Mouse (Mus musculus): ENCODE data around the gene Snx21. TPM values are rescaled to one million over a fixed set of nuclear protein-coding genes. Genes with fewer than 3 reads are reported as not detected.

The Snx21 gene
- polyA plus RNA-seq, 1 experiment from 2014 or later = 12.1 TPM

DNA sequence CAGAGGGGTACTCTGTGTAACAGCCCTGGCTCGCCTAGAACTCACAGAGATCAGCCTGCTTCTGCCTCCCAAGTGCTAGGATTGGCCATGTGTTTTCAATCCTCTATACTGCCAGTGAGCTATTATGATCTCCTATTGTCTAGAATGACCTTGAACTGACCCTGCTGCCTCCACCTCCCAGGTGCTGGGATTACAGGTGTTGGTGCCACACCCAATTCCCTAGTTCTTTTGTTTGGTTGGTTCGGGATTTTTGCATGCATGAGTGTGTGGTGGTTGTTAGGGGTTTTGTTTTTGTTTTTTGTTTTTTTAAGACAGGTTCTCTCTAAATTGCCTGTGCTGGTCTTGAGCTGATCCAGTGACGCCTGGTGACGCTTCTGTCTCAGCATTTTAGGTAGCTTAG is 38.3 kb downstream of the Snx21 start:
- 78% methylated on average over 4 of the region's 4 CpGs for WGBS (ENCODE audit: insufficient replicate concordance)
- no peak for ATAC-seq (ENCODE audit: low read depth)
- no peaks in the 10 kb centered on the region for H3K27me3 ChIP-seq (ENCODE audit: control insufficient read depth, insufficient read depth, low read depth, low read length)
- no peak overlapping the region for H3K9ac ChIP-seq (ENCODE audit: low read depth, low read length)
- H3K4me3 ChIP-seq (ENCODE audit: low read depth, low read length) = no peak overlapping the region
- no peaks in the 10 kb centered on the region for H3K9me3 ChIP-seq (replicated peaks; ENCODE audit: control insufficient read depth, low read length)
- no peak overlapping the region for H3K27ac ChIP-seq (ENCODE audit: low read length)
- peaks cover 18% of the 10 kb centered on the region for H3K4me1 ChIP-seq (ENCODE audit: control insufficient read depth, low read depth, low read length)
- H3K36me3 ChIP-seq (ENCODE audit: control insufficient read depth, insufficient read depth) = peaks cover 22% of the 10 kb centered on the region
- H3K4me2 ChIP-seq (ENCODE audit: low read depth, low read length) = peak overlapping the region; percentile 95; the same call in 1 of the 2 replicates

- no peaks in the 10 kb centered on the region for H3K9me3 ChIP-seq (replicated peaks; ENCODE audit: control insufficient read depth, low read length)
- no peaks in the 10 kb centered on the region for H3K27me3 ChIP-seq (ENCODE audit: control insufficient read depth, insufficient read depth, low read depth, low read length)
- H3K27ac ChIP-seq (ENCODE audit: low read length) = no peak overlapping the region
- H3K4me1 ChIP-seq (ENCODE audit: control insufficient read depth, low read depth, low read length) = peaks cover 18% of the 10 kb centered on the region
- peaks cover 17% of the 10 kb centered on the region for H3K36me3 ChIP-seq (ENCODE audit: control insufficient read depth, insufficient read depth)
- H3K4me3 ChIP-seq (ENCODE audit: low read depth, low read length) = no peak overlapping the region
- no peak overlapping the region for H3K4me2 ChIP-seq (ENCODE audit: low read depth, low read length)
- WGBS (ENCODE audit: insufficient replicate concordance) = 87% methylated on average over 17 of the region's 17 CpGs
- H3K9ac ChIP-seq (ENCODE audit: low read depth, low read length) = no peak overlapping the region
- no peak for ATAC-seq (ENCODE audit: low read depth)
These were observed 39.9 kb downstream of the Snx21 start for GRCm38 (mm10) chr2:164825521-164825920.

DNA sequence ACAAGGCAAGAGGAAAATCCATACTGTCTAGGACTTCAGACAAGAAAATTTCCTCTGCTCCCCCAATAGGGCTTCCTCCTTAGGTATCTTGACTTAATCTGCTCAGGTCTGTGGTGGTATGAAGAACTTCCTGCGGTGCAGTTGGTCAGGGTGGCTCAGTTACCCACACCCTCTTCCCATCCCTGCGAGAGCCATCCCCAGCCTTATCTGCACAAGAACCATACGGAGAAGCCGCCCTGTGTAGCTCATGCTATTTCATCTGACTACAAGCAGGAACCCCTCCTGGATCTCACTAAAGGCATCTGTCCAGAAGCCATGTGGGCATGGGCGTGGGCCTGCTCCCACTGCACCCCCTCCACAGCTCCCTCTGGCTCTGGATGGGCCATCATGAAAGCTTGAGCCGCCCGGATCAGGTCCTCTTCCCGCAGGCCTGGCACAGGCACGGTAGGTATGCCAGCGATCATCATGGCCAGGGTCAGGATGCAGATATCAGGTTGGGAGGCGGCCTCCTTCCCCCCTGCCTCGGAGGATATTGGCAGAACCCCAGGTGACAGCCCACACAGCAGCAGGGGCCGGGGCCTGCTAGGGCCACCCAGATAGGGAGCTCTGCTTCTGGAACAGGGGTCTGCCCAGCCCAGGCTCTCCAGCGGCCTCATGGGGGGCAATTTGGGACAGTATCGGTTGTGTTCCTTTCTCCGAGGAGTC is 41.7 kb downstream of the Snx21 start:
- no peaks in the 10 kb centered on the region for H3K27me3 ChIP-seq (ENCODE audit: control insufficient read depth, insufficient read depth, low read depth, low read length)
- peaks cover 17% of the 10 kb centered on the region for H3K4me1 ChIP-seq (ENCODE audit: control insufficient read depth, low read depth, low read length)
- H3K9ac ChIP-seq (ENCODE audit: low read depth, low read length) = no peak overlapping the region
- 59% methylated on average over 16 of the region's 16 CpGs for WGBS (ENCODE audit: insufficient replicate concordance)
- H3K9me3 ChIP-seq (replicated peaks; ENCODE audit: control insufficient read depth, low read length) = no peaks in the 10 kb centered on the region
- no peak for ATAC-seq (ENCODE audit: low read depth)
- no peak overlapping the region for H3K4me3 ChIP-seq (ENCODE audit: low read depth, low read length)
- no peak overlapping the region for H3K27ac ChIP-seq (ENCODE audit: low read length)
- H3K36me3 ChIP-seq (ENCODE audit: control insufficient read depth, insufficient read depth) = peaks cover 11% of the 10 kb centered on the region
- H3K4me2 ChIP-seq (ENCODE audit: low read depth, low read length) = no peak overlapping the region

DNA sequence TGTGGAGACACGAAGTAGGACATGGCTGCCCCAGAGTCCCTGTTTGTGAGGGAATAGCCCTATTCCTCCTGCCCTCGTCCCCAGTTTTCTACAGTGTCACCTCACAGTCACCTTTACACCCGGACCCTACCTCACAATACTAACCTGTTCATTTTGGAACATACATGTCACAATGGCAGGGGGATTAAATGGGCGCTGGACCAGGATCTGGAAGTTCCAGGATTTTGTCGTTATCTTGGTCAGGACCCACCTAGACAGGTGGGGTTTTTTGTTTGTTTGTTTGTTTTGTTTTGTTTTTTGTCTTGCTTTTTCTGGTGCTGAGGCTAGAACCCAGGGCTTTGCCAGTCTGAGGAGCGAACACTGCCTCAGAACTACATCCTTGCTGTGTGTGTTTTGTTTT is 42.8 kb downstream of the Snx21 start, which contains the start of gene Spata25:
Gene Spata25, minus strand, starts transcription at position 101 of the 400 bp plus-strand sequence.
- Histone ChIP-seq H3K9ac (ENCODE audit: low read depth, low read length) (no peak within 1 kb of the TSS), H3K9me3 (replicated peaks; ENCODE audit: control insufficient read depth, low read length) (no peaks in the 10 kb centered on the region), H3K4me1 (ENCODE audit: control insufficient read depth, low read depth, low read length) (peaks cover 21% of the 10 kb centered on the region), H3K27ac (ENCODE audit: low read length) (no peak within 1 kb of the TSS), H3K4me3 (ENCODE audit: low read depth, low read length) (no peak within 1 kb of the TSS), H3K36me3 (ENCODE audit: control insufficient read depth, insufficient read depth) (peaks cover 11% of the 10 kb centered on the region), H3K4me2 (ENCODE audit: low read depth, low read length) (no peak within 1 kb of the TSS), H3K27me3 (ENCODE audit: control insufficient read depth, insufficient read depth, low read depth, low read length) (no peaks in the 10 kb centered on the region)
- 70% methylated on average over 6 of the region's 6 CpGs for WGBS (ENCODE audit: insufficient replicate concordance)
- ATAC-seq (ENCODE audit: low read depth) = no peak

GRCm38 (mm10) chr2:164829090-164829489 is 43.5 kb downstream of the Snx21 start:
- Histone ChIP-seq H3K27ac (ENCODE audit: low read length) (no peak overlapping the region), H3K4me3 (ENCODE audit: low read depth, low read length) (no peak overlapping the region), H3K27me3 (ENCODE audit: control insufficient read depth, insufficient read depth, low read depth, low read length) (no peaks in the 10 kb centered on the region), H3K9me3 (replicated peaks; ENCODE audit: control insufficient read depth, low read length) (no peaks in the 10 kb centered on the region), H3K4me2 (ENCODE audit: low read depth, low read length) (no peak overlapping the region), H3K9ac (ENCODE audit: low read depth, low read length) (no peak overlapping the region), H3K36me3 (ENCODE audit: control insufficient read depth, insufficient read depth) (peaks cover 11% of the 10 kb centered on the region), H3K4me1 (ENCODE audit: control insufficient read depth, low read depth, low read length) (peaks cover 19% of the 10 kb centered on the region)
- WGBS (ENCODE audit: insufficient replicate concordance) = 78% methylated on average over 1 of the region's 1 CpGs
- no peak for ATAC-seq (ENCODE audit: low read depth)

- H3K27ac ChIP-seq (ENCODE audit: low read length) = no peak overlapping the region
- ATAC-seq (ENCODE audit: low read depth) = no peak
- no peaks in the 10 kb centered on the region for H3K9me3 ChIP-seq (replicated peaks; ENCODE audit: control insufficient read depth, low read length)
- no peaks in the 10 kb centered on the region for H3K27me3 ChIP-seq (ENCODE audit: control insufficient read depth, insufficient read depth, low read depth, low read length)
- H3K4me3 ChIP-seq (ENCODE audit: low read depth, low read length) = no peak overlapping the region
- H3K4me1 ChIP-seq (ENCODE audit: control insufficient read depth, low read depth, low read length) = peaks cover 29% of the 10 kb centered on the region
- WGBS (ENCODE audit: insufficient replicate concordance) = 72% methylated on average over 10 of the region's 10 CpGs
- H3K36me3 ChIP-seq (ENCODE audit: control insufficient read depth, insufficient read depth) = peaks cover under 1% of the 10 kb centered on the region
- no peak overlapping the region for H3K9ac ChIP-seq (ENCODE audit: low read depth, low read length)
- H3K4me2 ChIP-seq (ENCODE audit: low read depth, low read length) = no peak overlapping the region
These were observed 45.4 kb downstream of the Snx21 start for GRCm38 (mm10) chr2:164831029-164831428.

DNA sequence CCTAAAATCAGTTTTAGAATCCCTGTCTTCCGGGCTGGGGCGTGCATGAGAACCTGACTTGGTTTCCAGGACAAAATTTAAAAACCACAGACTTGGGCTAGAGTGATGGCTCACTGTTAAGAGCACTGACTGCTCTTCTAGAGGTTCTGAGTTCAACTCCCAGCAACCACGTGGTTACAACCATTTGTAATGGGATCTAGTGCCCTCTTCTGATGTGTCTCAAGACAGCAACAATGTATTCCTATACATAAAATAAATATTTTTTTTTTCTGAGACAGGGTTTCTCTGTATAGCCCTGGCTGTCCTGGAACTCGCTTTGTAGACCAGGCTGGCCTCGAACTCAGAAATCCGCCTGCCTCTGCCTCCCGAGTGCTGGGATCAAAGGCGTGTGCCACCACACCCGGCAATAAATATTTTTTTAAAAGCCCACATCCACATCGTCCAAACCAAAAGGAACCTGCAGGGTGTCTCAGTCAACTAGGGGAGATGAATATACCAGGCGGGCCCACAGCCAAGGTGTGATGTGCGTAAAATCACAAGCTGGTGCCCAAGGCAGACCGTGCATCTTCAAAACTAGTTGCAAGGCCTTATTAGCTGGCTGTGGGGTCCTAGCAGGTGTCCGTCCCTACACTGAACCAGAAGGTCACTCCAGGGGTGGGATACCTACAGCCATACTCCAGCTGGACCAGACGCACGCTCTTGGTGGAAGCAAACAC is 46.6 kb downstream of the Snx21 start:
- ATAC-seq (ENCODE audit: low read depth) = no peak
- Histone ChIP-seq H3K27me3 (ENCODE audit: control insufficient read depth, insufficient read depth, low read depth, low read length) (no peaks in the 10 kb centered on the region), H3K4me2 (ENCODE audit: low read depth, low read length) (peak overlapping the region; percentile 99), H3K4me3 (ENCODE audit: low read depth, low read length) (peak overlapping the region; percentile 63), H3K4me1 (ENCODE audit: control insufficient read depth, low read depth, low read length) (peaks cover 26% of the 10 kb centered on the region), H3K36me3 (ENCODE audit: control insufficient read depth, insufficient read depth) (no peaks in the 10 kb centered on the region), H3K9me3 (replicated peaks; ENCODE audit: control insufficient read depth, low read length) (no peaks in the 10 kb centered on the region), H3K27ac (ENCODE audit: low read length) (peak overlapping the region; percentile 85), H3K9ac (ENCODE audit: low read depth, low read length) (peak overlapping the region; percentile 78)
- WGBS (ENCODE audit: insufficient replicate concordance) = 54% methylated on average over 16 of the region's 16 CpGs

- Histone ChIP-seq H3K27ac (ENCODE audit: low read length) (peak within 1 kb of the TSS; percentile 85), H3K4me1 (ENCODE audit: control insufficient read depth, low read depth, low read length) (peaks cover 22% of the 10 kb centered on the region), H3K36me3 (ENCODE audit: control insufficient read depth, insufficient read depth) (no peaks in the 10 kb centered on the region), H3K9ac (ENCODE audit: low read depth, low read length) (peak within 1 kb of the TSS; percentile 78), H3K4me2 (ENCODE audit: low read depth, low read length) (peak within 1 kb of the TSS; percentile 99), H3K9me3 (replicated peaks; ENCODE audit: control insufficient read depth, low read length) (no peaks in the 10 kb centered on the region), H3K4me3 (ENCODE audit: low read depth, low read length) (peak within 1 kb of the TSS; percentile 63), H3K27me3 (ENCODE audit: control insufficient read depth, insufficient read depth, low read depth, low read length) (no peaks in the 10 kb centered on the region)
- peak; percentile 67 for ATAC-seq (ENCODE audit: low read depth)
- WGBS (ENCODE audit: insufficient replicate concordance) = 1% methylated on average over 35 of the region's 35 CpGs
These were observed 47.2 kb downstream of the Snx21 start, which contains the start of gene Ctsa for GRCm38 (mm10) chr2:164832748-164833301. TSS of gene Ctsa (plus strand) at chr2:164832873.

All from liver, embryonic 16.5 days (tissue).